Mouse (Mus musculus) embryonic facial prominence, embryonic 11.5 days (tissue): ENCODE data around the gene Filip1l. TPM values are rescaled to one million over a fixed set of nuclear protein-coding genes. Genes with fewer than 3 reads are reported as not detected.

Source experiments
- ATAC-seq: fragments of 200-750 bp; cut with Nextera tagmentation; replicated peaks from 2 replicates; pipeline ENCODE4 v1.8.0; 2017; ENCODE audit warnings: low read depth; ENCODE audit not compliant: insufficient number of reproducible peaks, low FRiP score, low TSS enrichment
- DNase-seq: peaks from one replicate; pipeline ENCODE4 v3.0.0-alpha.2; 2015; ENCODE audit warnings: low spot score
- H3K27ac ChIP-seq: fragments of 300-500 bp; sonication (generic); replicated peaks from 2 replicates; pipeline ENCODE4 v1.5.1; 2014; ENCODE audit warnings: mild to moderate bottlenecking, low read depth, low read length, control low read depth
- H3K27me3 ChIP-seq: fragments of 300-500 bp; sonication (generic); 2 replicates; pipeline ENCODE4 v1.6.1; 2014; ENCODE audit warnings: mild to moderate bottlenecking, low read length, moderate library complexity, mixed read lengths; ENCODE audit not compliant: control insufficient read depth, insufficient read depth
- H3K36me3 ChIP-seq: fragments of 300-500 bp; sonication (generic); replicated peaks from 2 replicates; pipeline ENCODE4 v1.6.1; 2014; ENCODE audit warnings: low read depth, mild to moderate bottlenecking, low read length, moderate library complexity, mixed read lengths; ENCODE audit not compliant: control insufficient read depth, insufficient read depth
- H3K4me1 ChIP-seq: fragments of 300-500 bp; sonication (generic); 2 replicates; pipeline ENCODE4 v1.6.1; 2014; ENCODE audit warnings: low read length, mixed read lengths; ENCODE audit not compliant: control insufficient read depth, insufficient read depth
- H3K4me2 ChIP-seq: fragments of 300-500 bp; sonication (generic); 2 replicates; pipeline ENCODE4 v1.6.1; 2014; ENCODE audit warnings: low read depth, mild to moderate bottlenecking, control low read depth, low read length, moderate library complexity
- H3K4me3 ChIP-seq: fragments of 300-500 bp; sonication (generic); 2 replicates; pipeline ENCODE4 v1.5.1; 2014; ENCODE audit warnings: low read depth, low read length, control low read depth
- H3K9ac ChIP-seq: fragments of 300-500 bp; sonication (generic); replicated peaks from 2 replicates; pipeline ENCODE4 v1.6.1; 2014; ENCODE audit warnings: mild to moderate bottlenecking, control low read depth, low read length
- H3K9me3 ChIP-seq: fragments of 300-500 bp; sonication (generic); replicated peaks from 2 replicates; pipeline ENCODE4 v1.6.1; 2016; ENCODE audit warnings: mild to moderate bottlenecking, low read length, inconsistent platforms, mixed read lengths; ENCODE audit not compliant: control insufficient read depth
- whole genome bisulfite sequencing: fragments of 180-500 bp; shearing (Covaris S2); extraction: QIAGEN DNeasy Blood & Tissue Kit; methylation state at CpG from one replicate; pipeline ENCODE4 v1.1.7; 2014; 5-methylcytosine and 5-hydroxymethylcytosine counted together
- polyA plus RNA-seq: library from polyadenylated mRNA; unstranded; fragments of >200 nt; fragmentation: Nextera tagmentation; extraction: Ambion mirVana; gene quantifications from 2 replicates; pipeline ENCODE4 v1.2.1, GENCODE M21; 2014

The Filip1l gene
- polyA plus RNA-seq, 1 experiment from 2014 or later: 24.2 TPM

DNA sequence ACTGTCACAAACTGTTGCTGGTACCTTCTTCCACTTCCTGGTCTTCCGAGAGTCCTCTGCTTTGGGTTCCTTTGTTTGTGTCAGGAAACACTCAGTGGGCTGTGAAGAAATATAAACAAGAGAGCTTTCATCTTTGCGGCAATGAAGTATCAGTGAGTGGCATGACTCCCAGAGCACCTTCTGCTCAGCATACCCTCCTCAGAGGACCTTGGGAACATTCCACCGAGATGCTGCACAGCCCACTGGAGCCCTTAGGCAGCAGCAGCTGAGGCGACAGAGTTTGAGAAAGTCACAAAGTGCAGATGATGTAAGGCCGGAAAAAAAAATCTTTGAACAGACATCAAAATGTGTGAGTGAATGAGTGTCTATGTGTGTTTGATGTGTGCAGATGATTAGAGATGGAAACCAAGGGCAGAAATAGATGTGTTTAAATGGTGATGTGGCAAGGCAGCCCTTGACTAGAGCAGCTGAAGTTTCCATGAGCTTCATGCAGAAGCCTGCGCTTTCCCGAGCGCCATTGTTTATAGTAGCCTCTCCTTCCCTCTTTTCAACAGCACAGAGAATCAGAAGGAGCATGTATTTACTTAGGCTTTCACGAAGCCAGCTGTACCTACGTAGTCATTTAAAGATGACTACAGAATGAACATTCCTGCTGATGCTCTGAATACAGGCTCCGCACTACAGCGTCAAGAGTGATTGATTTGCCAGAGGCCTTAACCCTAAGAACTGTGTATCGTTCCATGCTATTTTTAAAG, 34.8 kb upstream of the Filip1l start:
- Histone ChIP-seq H3K4me2 (no peak overlapping the region), H3K4me1 (no peaks in the 10 kb centered on the region), H3K27me3 (no peaks in the 10 kb centered on the region), H3K36me3 (no peaks in the 10 kb centered on the region), H3K9me3 (no peaks in the 10 kb centered on the region), H3K9ac (no peak overlapping the region), H3K27ac (no peak overlapping the region), H3K4me3 (no peak overlapping the region)
- DNase-seq (no peak), ATAC-seq (no peak)
- 46% methylated on average over 13 of the region's 13 CpGs for WGBS

DNA sequence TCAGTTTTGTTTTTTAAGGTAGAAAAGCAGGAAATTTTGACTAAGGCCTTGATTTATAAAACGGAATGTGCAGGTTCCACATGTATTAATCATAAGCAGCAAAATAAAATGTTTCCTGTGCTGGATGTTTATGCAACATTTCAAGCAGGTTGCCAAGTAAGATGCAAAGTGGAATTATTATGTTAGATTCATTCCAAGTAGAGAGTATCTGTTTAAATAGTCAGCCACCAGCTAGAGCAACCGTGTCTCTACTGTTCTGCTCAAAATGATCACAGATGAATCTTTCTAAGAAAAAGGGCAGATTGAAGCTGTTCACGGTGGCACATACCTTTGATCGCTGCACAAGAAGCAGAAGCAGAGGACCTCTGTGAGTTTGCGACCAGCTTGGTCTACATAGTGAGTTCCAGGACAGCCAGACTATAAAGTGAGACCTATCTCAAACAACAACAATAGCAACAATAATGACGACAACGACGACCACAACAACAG, 34.2 kb upstream of the Filip1l start:
- ATAC-seq (no peak), DNase-seq (no peak)
- Histone ChIP-seq H3K4me1 (no peaks in the 10 kb centered on the region), H3K36me3 (no peaks in the 10 kb centered on the region), H3K4me3 (no peak overlapping the region), H3K27ac (no peak overlapping the region), H3K4me2 (no peak overlapping the region), H3K9me3 (no peaks in the 10 kb centered on the region), H3K27me3 (no peaks in the 10 kb centered on the region), H3K9ac (no peak overlapping the region)
- 68% methylated on average over 8 of the region's 8 CpGs for WGBS

DNA sequence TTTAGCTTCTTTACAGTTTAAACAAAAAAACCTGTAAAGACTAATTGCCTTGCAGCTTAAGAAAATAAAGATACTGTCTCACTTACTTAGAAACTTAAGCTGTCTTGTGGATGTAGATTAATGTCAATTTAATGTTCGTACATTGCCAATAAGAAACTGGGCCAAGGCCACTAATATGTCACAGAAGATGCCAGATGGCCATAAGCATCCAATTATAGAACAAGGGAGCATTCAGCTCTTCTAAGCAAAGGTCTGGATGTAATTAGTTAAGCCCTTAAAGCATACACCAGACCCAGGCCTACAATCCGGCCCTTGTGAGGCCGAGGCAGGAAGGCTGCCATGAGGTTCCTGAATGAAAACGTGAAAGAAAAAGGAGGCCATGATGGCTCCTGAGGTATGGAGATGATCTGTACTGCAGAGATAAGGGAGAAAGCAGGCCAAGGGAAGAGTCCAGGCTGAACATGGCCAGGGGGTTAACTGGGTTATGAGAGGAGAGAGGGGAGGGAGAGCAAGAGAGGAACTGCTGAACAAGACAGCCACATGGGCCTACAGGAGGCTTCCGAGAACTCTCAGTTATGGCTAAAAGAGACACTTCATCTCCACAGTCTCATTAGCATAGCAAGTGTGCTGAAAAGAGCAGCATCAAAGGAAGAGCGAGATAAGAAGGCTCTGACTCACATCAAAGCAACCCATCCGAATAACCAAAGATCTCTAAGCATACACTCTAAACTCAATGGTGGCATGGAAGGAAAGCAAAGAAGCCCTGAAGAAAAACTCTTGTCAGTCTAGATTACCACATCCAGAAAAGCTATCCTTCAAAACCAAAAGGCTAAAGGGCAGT, 33.4 kb upstream of the Filip1l start:
- DNase-seq (peak; percentile 56), ATAC-seq (no peak)
- 52% methylated on average over 7 of the region's 7 CpGs for WGBS
- Histone ChIP-seq H3K9ac (no peak overlapping the region), H3K36me3 (no peaks in the 10 kb centered on the region), H3K27me3 (no peaks in the 10 kb centered on the region), H3K4me2 (no peak overlapping the region), H3K4me3 (no peak overlapping the region), H3K27ac (no peak overlapping the region), H3K4me1 (no peaks in the 10 kb centered on the region), H3K9me3 (no peaks in the 10 kb centered on the region)

DNA sequence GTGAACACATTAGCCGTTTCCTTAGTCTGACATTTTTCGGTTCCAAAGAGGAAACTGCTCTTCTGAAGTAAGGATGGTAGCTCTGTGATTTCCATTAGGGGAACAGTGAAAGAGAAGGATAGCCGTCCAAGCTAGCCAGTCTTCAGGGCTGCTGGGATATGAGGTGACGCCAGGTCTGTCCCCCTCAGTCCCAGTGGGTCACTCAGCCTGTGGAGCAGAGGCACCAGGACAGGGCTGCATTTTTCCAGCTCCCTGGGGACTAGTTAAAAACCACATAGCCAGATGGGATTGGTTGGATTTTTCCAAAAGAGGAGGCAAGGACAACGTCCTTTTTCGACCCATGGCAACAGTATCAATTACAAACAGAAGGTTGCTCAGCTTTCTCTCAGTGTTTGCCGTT, 25.9 kb upstream of the Filip1l start:
- Histone ChIP-seq H3K4me3 (no peak overlapping the region), H3K9ac (no peak overlapping the region), H3K27me3 (no peaks in the 10 kb centered on the region), H3K27ac (no peak overlapping the region), H3K9me3 (no peaks in the 10 kb centered on the region), H3K36me3 (no peaks in the 10 kb centered on the region), H3K4me2 (no peak overlapping the region), H3K4me1 (no peaks in the 10 kb centered on the region)
- ATAC-seq (no peak), DNase-seq (no peak)
- 49% methylated on average over 7 of the region's 7 CpGs for WGBS

DNA sequence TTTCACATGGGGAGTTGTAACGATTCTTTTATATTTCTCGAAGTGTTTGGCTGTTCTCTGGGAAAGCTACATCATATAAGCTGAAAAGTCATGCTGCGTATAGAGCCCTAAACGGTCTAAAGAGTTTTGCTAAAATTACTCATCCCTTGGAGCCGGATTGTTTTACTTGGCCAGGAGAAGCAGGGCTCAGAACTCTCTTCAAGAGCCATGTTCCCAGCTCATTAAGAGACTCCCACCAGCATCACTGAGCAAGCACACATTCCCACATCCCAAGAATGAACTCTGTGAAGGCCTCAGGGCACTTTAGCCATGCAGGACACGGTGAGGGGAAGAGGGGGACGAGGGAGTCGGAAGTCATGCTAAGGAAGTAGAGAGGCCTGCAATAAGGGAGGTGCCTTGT, 23.9 kb upstream of the Filip1l start:
- DNase-seq: no peak
- no peak for ATAC-seq
- 71% methylated on average over 8 of the region's 8 CpGs for WGBS

DNA sequence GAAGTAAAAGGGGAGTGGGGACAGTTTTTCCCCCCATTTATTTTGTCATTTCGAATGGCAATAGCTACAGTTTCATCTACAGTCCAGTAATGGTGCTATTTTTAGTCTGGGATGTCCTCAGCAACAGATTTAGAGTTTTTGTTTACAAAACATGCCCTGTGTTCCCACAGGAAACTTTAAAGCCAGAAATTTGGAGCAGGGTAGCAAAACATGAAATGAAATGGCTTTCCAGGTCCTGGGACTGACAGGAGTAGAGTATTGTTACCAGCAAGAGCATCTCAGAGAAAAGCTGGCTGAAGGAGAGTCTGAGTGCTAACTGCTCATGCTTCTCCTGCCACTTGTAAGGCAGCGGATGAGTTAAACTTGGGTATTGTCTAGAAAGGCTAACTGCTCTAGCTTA, 22.8 kb upstream of the Filip1l start:
- ATAC-seq (no peak), DNase-seq (no peak)
- Histone ChIP-seq H3K27ac (no peak overlapping the region), H3K4me2 (no peak overlapping the region), H3K9ac (no peak overlapping the region), H3K4me1 (no peaks in the 10 kb centered on the region), H3K27me3 (no peaks in the 10 kb centered on the region), H3K4me3 (no peak overlapping the region), H3K9me3 (no peaks in the 10 kb centered on the region), H3K36me3 (no peaks in the 10 kb centered on the region)
- WGBS: 78% methylated on average over 2 of the region's 2 CpGs

More for the DNA sequence above, 23.9 kb upstream of the Filip1l start:
- Histone ChIP-seq H3K9ac (no peak overlapping the region), H3K9me3 (no peaks in the 10 kb centered on the region), H3K27ac (no peak overlapping the region), H3K4me2 (no peak overlapping the region), H3K36me3 (no peaks in the 10 kb centered on the region), H3K4me1 (no peaks in the 10 kb centered on the region), H3K27me3 (no peaks in the 10 kb centered on the region), H3K4me3 (no peak overlapping the region)

DNA sequence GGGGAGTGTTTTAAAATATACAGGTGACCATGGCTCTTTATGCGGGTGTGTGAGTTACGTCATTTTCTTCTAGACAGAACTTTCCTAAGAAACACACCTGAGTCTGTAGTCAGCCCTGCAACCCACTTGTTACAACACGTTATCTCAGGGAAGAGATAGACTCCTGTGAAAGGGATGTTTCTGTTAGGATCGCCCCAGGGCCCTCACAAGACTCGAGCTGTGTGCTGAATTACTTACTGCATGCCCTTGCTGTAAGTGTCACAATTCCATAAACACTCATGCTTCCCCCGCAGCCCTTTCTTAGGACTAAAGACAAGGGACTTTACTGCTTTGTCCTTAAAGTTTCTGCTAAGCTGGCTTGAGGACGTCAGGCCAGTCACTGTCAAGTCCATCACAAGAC, 20.6 kb upstream of the Filip1l start:
- 76% methylated on average over 7 of the region's 7 CpGs for WGBS
- no peaks in the 10 kb centered on the region for H3K27me3 ChIP-seq
- DNase-seq: no peak
- no peaks in the 10 kb centered on the region for H3K36me3 ChIP-seq
- H3K9ac ChIP-seq: no peak overlapping the region
- no peak for ATAC-seq
- no peaks in the 10 kb centered on the region for H3K4me1 ChIP-seq
- no peak overlapping the region for H3K4me2 ChIP-seq
- no peak overlapping the region for H3K4me3 ChIP-seq
- no peaks in the 10 kb centered on the region for H3K9me3 ChIP-seq
- H3K27ac ChIP-seq: no peak overlapping the region
